Mouse (Mus musculus) ovary, postnatal 36 days (tissue): ENCODE measurements around the gene Arg2.
"Not testable (repeated sequence)": the region's sequence is repeated elsewhere in the genome, so short reads cannot be mapped to it uniquely, and the experiment has no call there.

Experiments used
- DNase-seq: peaks from one replicate; pipeline ENCODE4 v3.0.0; 2022; ENCODE audit warnings: low spot score, mixed read lengths

Arg2 gene

DNA sequence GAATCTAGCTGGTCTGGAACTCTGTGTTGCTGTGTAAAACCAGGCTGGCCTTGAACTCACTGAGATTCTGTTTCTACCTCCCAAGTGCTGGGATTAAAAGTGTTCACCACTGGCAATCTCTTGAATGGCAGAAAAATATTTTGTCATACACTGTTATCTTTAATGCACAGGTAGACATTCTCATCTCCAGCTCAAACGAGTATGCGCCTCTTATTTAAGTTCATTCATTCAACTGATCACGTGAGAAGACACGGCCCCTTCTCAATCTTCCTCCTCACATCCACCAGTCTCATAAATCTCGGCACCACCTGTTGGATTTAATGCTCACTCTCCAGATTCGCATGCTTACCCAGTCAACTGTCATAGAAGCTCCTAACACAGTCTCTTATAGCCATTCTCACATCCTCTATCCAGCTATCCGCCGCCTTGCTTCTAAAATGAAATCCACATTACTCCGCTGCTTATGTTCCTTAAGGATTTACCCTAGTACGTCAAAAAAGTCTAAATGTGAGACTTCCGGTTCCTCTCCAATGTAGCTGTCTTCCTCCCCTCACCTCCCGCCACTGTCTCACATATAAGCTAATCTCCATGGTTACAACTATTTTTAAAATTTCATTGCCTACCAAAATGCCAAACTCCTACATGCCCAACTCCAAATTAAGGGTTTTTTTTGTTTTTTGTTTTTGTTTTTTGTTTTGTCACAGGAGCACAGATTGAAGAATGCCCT lies 40.9 kb downstream of the Arg2 start:
- no peak for DNase-seq

DNA sequence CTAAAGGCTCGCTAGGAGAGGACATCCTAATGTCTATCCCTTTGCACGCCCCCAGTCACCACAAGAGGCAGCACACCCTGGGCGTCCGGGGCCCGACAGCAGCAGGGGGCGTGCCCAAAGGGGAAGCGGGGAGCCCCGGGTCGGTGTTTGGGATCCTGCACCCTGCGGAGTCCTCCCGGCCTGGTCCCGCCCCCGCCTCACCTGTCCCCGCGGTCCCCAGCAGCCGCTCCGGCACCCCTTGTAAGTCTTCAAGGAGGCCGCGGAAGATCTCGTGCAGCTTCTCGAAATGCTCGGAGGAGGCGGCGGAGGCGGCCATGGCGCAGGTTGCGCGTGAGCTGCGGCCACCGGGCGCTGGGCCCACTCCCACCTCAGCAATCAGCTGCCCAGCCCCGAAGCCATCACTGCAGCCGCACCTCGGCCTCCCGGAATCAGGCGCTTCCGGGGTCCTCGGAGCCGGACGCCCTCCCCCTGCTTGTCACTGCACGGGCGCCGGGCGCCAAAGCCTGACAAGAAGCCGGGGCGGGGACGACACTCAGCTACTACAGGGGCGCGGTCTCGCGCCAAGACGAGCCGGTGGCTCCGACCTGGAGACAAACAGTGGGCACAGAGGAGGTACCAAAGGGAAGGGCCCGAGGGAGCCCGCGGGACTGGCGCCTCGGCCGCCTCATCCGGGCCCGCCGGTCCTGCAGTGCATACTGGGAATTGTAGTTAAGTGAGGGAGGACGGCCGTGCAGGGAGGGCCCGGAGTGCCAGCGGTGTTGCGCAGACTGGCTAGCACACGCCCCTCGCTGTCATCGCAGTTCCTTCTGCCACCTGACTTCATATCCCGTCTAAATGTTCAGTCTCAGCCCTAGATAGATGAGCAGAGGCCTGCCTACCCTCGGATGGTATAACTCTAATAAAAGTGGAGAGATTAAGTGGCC lies 41.7 kb downstream of the Arg2 start, which contains the start of gene Vti1b:
TSS of gene Vti1b (minus strand) at position 649 of the 923 bp plus-strand sequence.
- DNase-seq = peak; percentile 89

DNA sequence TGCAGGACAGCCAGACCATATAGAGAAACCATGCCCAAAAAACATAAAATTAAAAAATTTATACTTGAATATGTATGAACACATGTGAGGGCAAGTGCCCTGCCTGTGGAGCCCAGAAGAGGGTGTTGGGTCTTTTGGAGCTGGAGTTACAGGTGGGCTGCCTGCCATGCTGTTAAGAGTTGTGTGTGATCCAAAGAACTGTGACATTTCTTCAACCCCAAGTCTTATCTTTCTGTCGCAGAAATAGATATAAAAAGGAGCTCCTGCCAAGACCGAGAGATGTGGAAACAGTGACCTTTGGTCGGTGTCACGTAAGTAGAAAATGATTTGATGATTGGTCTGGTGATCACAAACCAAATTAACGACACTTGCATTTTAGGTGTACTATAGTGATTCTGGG lies 43.1 kb downstream of the Arg2 start:
- no peak for DNase-seq

DNA sequence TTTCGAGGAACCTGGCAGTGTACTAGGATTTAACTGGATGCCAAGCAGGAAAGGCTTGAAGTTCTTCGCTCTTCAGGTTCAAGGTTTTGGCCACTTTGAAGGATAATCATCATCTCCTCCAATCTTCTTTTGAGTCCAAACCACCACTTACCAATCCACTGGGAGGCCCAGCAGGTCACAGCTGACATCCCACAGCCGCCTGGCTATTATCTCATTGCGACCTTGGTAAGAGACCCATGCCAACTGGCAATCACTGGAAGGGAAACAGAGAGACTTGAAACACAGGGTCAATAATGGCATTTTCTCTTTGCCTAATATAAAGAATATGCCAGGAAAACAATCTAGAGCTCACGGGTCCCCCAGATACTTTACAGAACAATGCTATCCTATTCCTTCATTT lies 45.4 kb downstream of the Arg2 start:
- no peak for DNase-seq

DNA sequence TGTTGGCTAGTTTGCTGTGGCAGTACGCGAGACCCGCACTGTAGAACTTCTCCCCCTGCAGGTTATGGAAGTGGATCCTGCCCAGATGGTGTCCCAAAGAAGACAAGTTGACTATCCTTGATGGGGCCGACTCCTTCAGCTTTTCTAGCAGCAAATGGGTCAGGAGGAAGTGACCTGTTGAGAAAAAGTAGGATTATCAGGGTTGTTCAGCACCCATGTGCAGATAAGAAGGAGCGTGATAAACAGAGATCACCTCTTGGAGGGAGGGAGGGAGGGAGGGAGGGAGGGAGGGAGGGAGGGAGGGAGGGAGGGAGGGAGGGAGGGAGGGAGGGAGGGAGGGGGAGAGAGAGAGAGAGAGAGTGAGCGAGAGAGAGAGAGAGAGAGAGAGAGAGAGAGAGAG lies 54.6 kb downstream of the Arg2 start:
- DNase-seq = not testable (repeated sequence)

DNA sequence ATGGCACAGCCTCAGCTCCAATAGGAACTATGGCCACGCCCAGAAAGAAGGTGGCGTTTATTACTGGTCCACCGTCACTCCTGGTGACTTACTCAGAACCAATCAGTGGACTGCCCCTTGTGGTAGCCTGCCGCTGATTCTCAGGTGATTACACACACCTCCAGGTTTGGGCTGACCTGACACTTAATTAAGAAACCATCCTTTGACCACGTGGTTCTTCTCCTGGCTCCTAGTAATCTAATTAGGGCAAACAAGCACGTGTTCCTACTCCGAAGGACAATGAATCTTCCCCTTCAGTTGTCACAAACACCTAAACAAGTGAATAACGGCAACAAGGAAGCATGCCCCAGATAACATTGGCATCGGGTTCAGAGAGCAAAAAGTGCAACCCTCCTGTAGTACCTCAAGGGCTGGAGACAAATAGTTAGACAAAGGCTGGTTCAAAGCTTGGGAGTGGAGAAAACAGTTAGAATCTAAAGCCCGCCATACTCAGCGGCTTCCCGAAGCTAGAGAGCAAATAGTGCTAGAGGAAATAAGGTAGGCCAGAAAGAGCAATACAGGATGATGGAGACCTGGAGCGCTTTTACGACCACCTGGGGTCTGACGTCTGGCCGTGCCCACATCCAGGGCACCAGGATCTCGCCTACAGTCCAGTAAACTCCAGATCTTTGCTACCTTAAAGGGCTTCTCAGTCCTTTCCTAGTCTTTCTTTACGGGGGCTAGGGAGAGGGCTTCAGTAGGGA lies 60.5 kb downstream of the Arg2 start:
- DNase-seq = peak; percentile 30

DNA sequence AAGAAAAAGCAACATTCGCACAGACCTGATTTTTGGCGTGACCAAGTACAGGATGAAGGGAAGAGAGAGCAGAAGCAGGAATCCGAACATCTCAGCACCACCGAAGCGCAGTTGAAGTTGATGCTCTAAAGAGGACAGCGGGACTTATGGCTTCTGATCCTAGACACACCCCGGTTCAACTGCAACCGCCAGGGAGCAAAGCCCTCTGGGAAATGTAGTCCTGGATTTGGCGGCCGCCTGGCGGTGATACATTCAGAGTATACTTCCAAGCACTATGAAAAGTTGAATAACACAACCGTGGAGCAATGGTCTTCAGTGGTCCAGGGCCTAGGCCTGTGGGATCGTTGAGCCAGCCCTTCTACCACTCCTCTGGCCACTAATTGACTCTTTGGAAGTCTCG lies 61.1 kb downstream of the Arg2 start:
- peak; percentile 71 for DNase-seq

DNA sequence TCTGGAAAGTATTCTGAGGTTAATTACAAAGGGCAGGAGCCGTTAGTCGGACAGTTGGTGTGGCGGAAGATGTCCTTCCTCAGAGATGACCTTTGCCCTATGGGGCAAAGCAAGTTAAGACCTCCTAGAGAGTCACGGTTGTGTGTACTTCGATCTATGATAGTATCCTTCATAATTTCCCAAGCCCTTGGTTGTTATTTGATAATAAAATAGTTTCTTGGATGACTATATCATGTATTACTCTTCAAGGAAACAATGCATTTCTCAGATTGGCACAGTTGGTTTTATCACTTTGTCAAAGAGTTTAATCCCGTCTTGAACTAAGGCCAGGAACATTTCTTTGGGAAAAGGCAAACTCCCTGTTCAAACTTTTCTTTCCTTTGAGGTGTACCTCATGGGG lies 61.6 kb downstream of the Arg2 start, which contains the start of gene Rdh11:
TSS of gene Rdh11 (minus strand) at position 101 of the 400 bp plus-strand sequence.
- no peak for DNase-seq

DNA sequence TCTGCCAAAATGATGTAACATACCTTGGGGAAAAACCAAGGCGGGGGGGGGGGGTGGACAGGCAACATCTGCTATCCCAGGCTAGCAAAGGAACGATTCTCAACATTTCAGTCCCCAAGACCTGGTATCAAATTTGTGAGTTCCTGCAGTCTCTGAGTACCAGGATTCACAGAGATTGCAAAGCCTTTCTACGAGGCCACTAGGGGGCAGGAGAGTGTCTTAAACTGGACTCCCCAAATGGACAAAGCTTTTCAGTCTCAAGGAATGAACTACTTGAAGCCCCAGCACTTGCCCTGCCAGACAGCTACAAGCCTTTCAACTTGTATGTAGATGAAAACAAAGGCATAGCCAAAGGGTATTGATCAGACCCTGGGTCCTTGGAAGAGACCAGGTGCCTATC lies 62.9 kb downstream of the Arg2 start:
- DNase-seq = peak; percentile 45

DNA sequence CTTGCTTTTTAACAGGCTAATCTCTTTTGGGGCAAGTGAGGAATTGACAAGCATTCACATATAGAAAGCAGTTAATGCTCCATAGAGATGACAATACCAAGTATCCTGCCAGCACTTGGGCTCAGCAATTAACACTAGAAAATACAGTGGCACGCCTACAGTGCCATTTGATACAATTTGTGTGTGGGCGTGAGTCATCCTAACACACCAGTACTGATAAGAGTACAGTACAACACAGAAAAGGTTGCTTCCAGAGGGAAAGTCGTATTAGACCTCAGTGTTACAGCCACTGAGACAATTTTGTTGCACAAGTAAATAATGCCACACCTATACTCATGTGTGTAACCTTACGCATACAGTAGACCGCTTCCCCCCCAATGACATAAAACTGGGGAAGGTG lies 66.5 kb downstream of the Arg2 start:
- DNase-seq = no peak

DNA sequence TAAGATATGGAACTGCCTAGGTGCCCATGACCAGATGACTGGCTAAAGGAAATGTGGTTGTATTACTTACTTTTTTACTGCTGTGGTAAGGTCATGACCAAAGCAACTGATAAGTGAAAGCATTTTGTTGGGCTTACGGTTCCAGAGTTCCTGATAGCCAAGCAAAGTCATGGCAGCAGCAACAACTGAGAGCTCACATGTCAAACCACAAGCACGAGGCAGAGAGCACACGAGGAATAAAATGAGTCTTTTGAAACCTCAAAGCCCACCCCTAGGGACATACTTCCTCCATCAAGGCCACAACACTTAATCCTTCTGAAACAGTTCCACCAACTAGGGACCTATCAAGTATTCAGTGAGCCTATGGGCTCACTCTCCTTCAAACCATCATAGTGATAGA lies 71.3 kb downstream of the Arg2 start:
- no peak for DNase-seq
